In genomic region chr9:102643071-102643485, GRCm38 (mm10) we compare ENCODE assay signal across 8 mouse cellular contexts. TPM values are rescaled to one million over a fixed set of nuclear protein-coding genes. Genes with fewer than 3 reads are reported as not detected.
DNase-seq lines count a peak whose midpoint lies in the region; ATAC-seq and TF ChIP-seq lines count a peak whose summit lies in the region.

No protein-coding gene starts in this region.

- 51% methylated on average over 8 of the region's 8 CpGs for WGBS in forebrain, embryonic 10.5 days
- 38% methylated on average over 8 of the region's 8 CpGs for WGBS in hindbrain, postnatal 0 days
- 54% methylated on average over 8 of the region's 8 CpGs for WGBS in midbrain, embryonic 14.5 days

- intact Hi-C loops in heart, postnatal 25 days (cut with DNase I): no loop called here

- ATAC-seq in hindbrain, postnatal 0 days: 0 out of 2 replicates have a peak, but pooled peaks have one; percentile 24
- ATAC-seq in midbrain, embryonic 14.5 days (ENCODE audit: low FRiP score, low TSS enrichment): no peak

- H3K4me2 ChIP-seq in hindbrain, postnatal 0 days (ENCODE audit: low read depth, low read length): no peak overlapping the region
- no peak overlapping the region for H3K4me2 ChIP-seq in midbrain, embryonic 14.5 days (ENCODE audit: low read length)

- H3K36me3 ChIP-seq in forebrain, embryonic 10.5 days (replicated peaks): no peaks in the 10 kb centered on the region
- H3K36me3 ChIP-seq in hindbrain, postnatal 0 days (ENCODE audit: insufficient read depth, low read length): no peaks in the 10 kb centered on the region
- no peaks in the 10 kb centered on the region for H3K36me3 ChIP-seq in midbrain, embryonic 14.5 days (ENCODE audit: control insufficient read depth, insufficient read depth, low read length)

- peak; percentile 95 for DNase-seq in heart, adult 11 months
- no peak for DNase-seq in heart, postnatal 25 days (ENCODE audit: low spot score)
- no peak for DNase-seq in forebrain, embryonic 10.5 days (ENCODE audit: extremely low spot score, low spot score)
- no peak for DNase-seq in hindbrain, postnatal 0 days (ENCODE audit: low spot score)
- no peak for DNase-seq in midbrain, embryonic 14.5 days
- no peak for DNase-seq in cerebellum, adult 18-20 months
- DNase-seq in layer of hippocampus, postnatal 10 days (ENCODE audit: low spot score in 2 of 2): no peak
- DNase-seq in spleen, adult 18-20 months: no peak

- TF ChIP-seq CTCF in hindbrain, postnatal 0 days (IDR thresholded peaks at IDR 0.05; ENCODE audit: low read depth): no peak

- H3K4me1 ChIP-seq in forebrain, embryonic 10.5 days: peaks cover 47% of the 10 kb centered on the region
- H3K4me1 ChIP-seq in hindbrain, postnatal 0 days (ENCODE audit: insufficient read depth, low read length): peaks cover 14% of the 10 kb centered on the region
- H3K4me1 ChIP-seq in midbrain, embryonic 14.5 days (ENCODE audit: control insufficient read depth, insufficient read depth, low read length): peaks cover 21% of the 10 kb centered on the region

- no peak overlapping the region for H3K9ac ChIP-seq in hindbrain, postnatal 0 days (replicated peaks; ENCODE audit: low read length)
- H3K9ac ChIP-seq in midbrain, embryonic 14.5 days (replicated peaks; ENCODE audit: low read length): no peak overlapping the region

- H3K9me3 ChIP-seq in forebrain, embryonic 10.5 days: peaks cover 3% of the 10 kb centered on the region; the same call in 1 of the 2 replicates
- H3K9me3 ChIP-seq in hindbrain, postnatal 0 days (ENCODE audit: low read length): no peaks in the 10 kb centered on the region
- H3K9me3 ChIP-seq in midbrain, embryonic 14.5 days (ENCODE audit: control insufficient read depth, low read length): no peaks in the 10 kb centered on the region

- H3K27me3 ChIP-seq in forebrain, embryonic 10.5 days (ENCODE audit: poor library complexity, severe bottlenecking): no peaks in the 10 kb centered on the region
- no peaks in the 10 kb centered on the region for H3K27me3 ChIP-seq in hindbrain, postnatal 0 days (ENCODE audit: insufficient read depth, low read length)
- H3K27me3 ChIP-seq in midbrain, embryonic 14.5 days (ENCODE audit: control insufficient read depth, insufficient read depth, low read length): no peaks in the 10 kb centered on the region

- no peak overlapping the region for H3K4me3 ChIP-seq in forebrain, embryonic 10.5 days
- H3K4me3 ChIP-seq in hindbrain, postnatal 0 days (ENCODE audit: low read length): no peak overlapping the region
- no peak overlapping the region for H3K4me3 ChIP-seq in midbrain, embryonic 14.5 days (replicated peaks; ENCODE audit: low read depth, low read length)

- H3K27ac ChIP-seq in forebrain, embryonic 10.5 days: peak overlapping the region; percentile 87
- 0 out of 2 replicates have a peak overlapping the region, but pooled peaks have one; percentile 12 for H3K27ac ChIP-seq in hindbrain, postnatal 0 days
- H3K27ac ChIP-seq in midbrain, embryonic 14.5 days (replicated peaks; ENCODE audit: low read depth, low read length): 0 out of 2 replicates have a peak overlapping the region, but pooled peaks have one; percentile 2

RNA-seq across cellular contexts. Expression of gene Cep63, which starts 16.7 kb away (rescaled TPM):
- 10 to 100 TPM; 44.2 to 46.0 TPM for total RNA-seq in heart, postnatal 25 days (2021)
- 52.9 and 56.2 TPM in 2 replicates for polyA plus RNA-seq in forebrain, embryonic 10.5 days (2016; fragmentation: Nextera tagmentation; extraction: Ambion mirVana)
- 6.0 and 15.3 TPM in 2 replicates for total RNA-seq in hindbrain, postnatal 0 days (2014; rRNA removed)
- 33.7 and 37.7 TPM in 2 replicates for polyA plus RNA-seq in hindbrain, postnatal 0 days (2015; fragmentation: Nextera tagmentation; extraction: Ambion mirVana)
- polyA plus RNA-seq in midbrain, embryonic 14.5 days (2014; fragmentation: Nextera tagmentation; extraction: Ambion mirVana): 32.7 and 44.4 TPM in 2 replicates
- total RNA-seq in layer of hippocampus, postnatal 10 days (2021): 10 to 100 TPM; 28.5 to 30.2 TPM

RNA-seq across cellular contexts. Expression of gene Anapc13, which starts 17.0 kb away (rescaled TPM):
- 100 to 1,000 TPM; 309 to 316 TPM for total RNA-seq in heart, postnatal 25 days (2021)
- polyA plus RNA-seq in forebrain, embryonic 10.5 days (2016; fragmentation: Nextera tagmentation; extraction: Ambion mirVana): 158 and 163 TPM in 2 replicates
- total RNA-seq in hindbrain, postnatal 0 days (2014; rRNA removed): 14.3 and 22.0 TPM in 2 replicates
- 170 and 191 TPM in 2 replicates for polyA plus RNA-seq in hindbrain, postnatal 0 days (2015; fragmentation: Nextera tagmentation; extraction: Ambion mirVana)
- polyA plus RNA-seq in midbrain, embryonic 14.5 days (2014; fragmentation: Nextera tagmentation; extraction: Ambion mirVana): 151 and 180 TPM in 2 replicates
- total RNA-seq in layer of hippocampus, postnatal 10 days (2021): 100 to 1,000 TPM in 1 of 2 experiments, 10 to 100 TPM in 1; 87.9 to 107 TPM

Comparison
In these comparisons a context has a peak if more than half of its experiments do, and no peak if none do; other contexts are left out.
1. H3K27ac ChIP-seq: peak in every context shown above with its lines; median percentile 87 in forebrain, embryonic 10.5 days; 12 in hindbrain, postnatal 0 days; 2 in midbrain, embryonic 14.5 days.